Mouse (Mus musculus) limb, embryonic 12.5 days (tissue): ENCODE measurements around the gene Ptger3. TPM values are rescaled to one million over a fixed set of nuclear protein-coding genes. Genes with fewer than 3 reads are reported as not detected.
A peak's percentile ranks its signal among the peaks of the same experiment; 100 is the strongest.

Source experiments
- ATAC-seq: fragments of 200-750 bp; cut with Nextera tagmentation; 2 replicates; pipeline ENCODE4 v1.8.0; 2017; ENCODE audit warnings: low read depth, moderate TSS enrichment; ENCODE audit not compliant: insufficient number of reproducible peaks, insufficient read depth, low FRiP score, low TSS enrichment
- H3K27ac ChIP-seq: fragments of 300-500 bp; sonication (generic); 2 replicates; pipeline ENCODE4 v1.5.1; 2016; ENCODE audit warnings: mild to moderate bottlenecking, moderate library complexity
- H3K27me3 ChIP-seq: fragments of 300-500 bp; sonication (generic); 2 replicates; pipeline ENCODE4 v1.6.1; 2016; ENCODE audit warnings: mild to moderate bottlenecking, moderate library complexity
- H3K36me3 ChIP-seq: fragments of 300-500 bp; sonication (generic); 2 replicates; pipeline ENCODE4 v1.6.1; 2016; ENCODE audit warnings: mild to moderate bottlenecking, moderate library complexity
- H3K4me1 ChIP-seq: fragments of 300-500 bp; sonication (generic); replicated peaks from 2 replicates; pipeline ENCODE4 v1.6.1; 2016
- H3K4me2 ChIP-seq: fragments of 300-500 bp; sonication (generic); 2 replicates; pipeline ENCODE4 v1.6.1; 2016; ENCODE audit warnings: mild to moderate bottlenecking, moderate library complexity
- H3K4me3 ChIP-seq: fragments of 300-500 bp; sonication (generic); replicated peaks from 2 replicates; pipeline ENCODE4 v1.5.1; 2016; ENCODE audit warnings: mild to moderate bottlenecking
- H3K9ac ChIP-seq: fragments of 300-500 bp; sonication (generic); replicated peaks from 2 replicates; pipeline ENCODE4 v1.6.1; 2016; ENCODE audit warnings: mild to moderate bottlenecking, moderate library complexity
- H3K9me3 ChIP-seq: fragments of 300-500 bp; sonication (generic); 2 replicates; pipeline ENCODE4 v1.6.1; 2016; ENCODE audit warnings: mild to moderate bottlenecking, moderate library complexity
- WGBS: fragments of 180-500 bp; shearing (Covaris S2); methylation state at CpG from one replicate; pipeline ENCODE4 v1.1.7; 2016; 5-methylcytosine and 5-hydroxymethylcytosine counted together
- polyA plus RNA-seq: library from polyadenylated mRNA; unstranded; fragments of >200 nt; fragmentation: Nextera tagmentation; extraction: Ambion mirVana; gene quantifications from 2 replicates; pipeline ENCODE4 v1.2.1, GENCODE M21; 2016

Gene Ptger3
- polyA plus RNA-seq, 1 experiment from 2014 or later = 1.7 TPM

DNA sequence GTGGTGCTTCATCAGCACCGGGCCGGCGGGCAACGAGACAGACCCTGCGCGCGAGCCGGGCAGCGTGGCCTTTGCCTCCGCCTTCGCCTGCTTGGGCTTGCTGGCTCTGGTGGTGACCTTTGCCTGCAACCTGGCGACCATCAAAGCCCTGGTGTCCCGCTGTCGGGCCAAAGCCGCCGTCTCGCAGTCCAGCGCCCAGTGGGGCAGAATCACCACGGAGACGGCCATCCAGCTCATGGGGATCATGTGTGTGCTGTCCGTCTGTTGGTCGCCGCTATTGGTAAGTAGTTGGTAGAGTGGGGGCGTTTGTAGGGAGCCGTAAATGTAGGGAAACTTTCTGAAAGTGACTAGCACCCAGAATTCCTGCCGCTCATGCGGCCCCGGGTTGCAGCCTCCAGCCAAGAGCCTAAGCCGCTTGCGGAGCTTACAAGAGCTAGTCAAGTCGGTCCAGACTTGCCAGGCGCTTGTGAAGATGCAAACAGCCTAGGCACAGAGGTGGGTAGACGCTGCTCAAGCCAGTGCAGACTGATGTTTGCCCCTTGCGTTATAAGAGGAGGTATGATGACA is 957 bp downstream of the Ptger3 start:
- H3K27ac ChIP-seq = no peak overlapping the region
- 2% methylated on average over 34 of the region's 34 CpGs for WGBS
- H3K4me3 ChIP-seq = peak overlapping the region; percentile 53
- H3K36me3 ChIP-seq = no peaks in the 10 kb centered on the region
- H3K4me2 ChIP-seq = peak overlapping the region; percentile 90
- H3K27me3 ChIP-seq = peaks cover 57% of the 10 kb centered on the region
- peak; percentile 28; the same call in 1 of the 2 replicates for ATAC-seq
- no peaks in the 10 kb centered on the region for H3K9me3 ChIP-seq
- H3K9ac ChIP-seq = no peak overlapping the region; the same call in 1 of the 2 replicates
- H3K4me1 ChIP-seq = peaks cover 13% of the 10 kb centered on the region

- 82% methylated on average over 6 of the region's 6 CpGs for WGBS
- no peak for ATAC-seq
Observed at GRCm38 (mm10) chr3:157572011-157572410, 5.3 kb downstream of the Ptger3 start.

GRCm38 (mm10) chr3:157575441-157576342 is 9.0 kb downstream of the Ptger3 start:
- 0 out of 2 replicates have a peak, but pooled peaks have one; percentile 21 for ATAC-seq

More at GRCm38 (mm10) chr3:157572011-157572410, 5.3 kb downstream of the Ptger3 start:
- H3K4me3 ChIP-seq = no peak overlapping the region
- no peaks in the 10 kb centered on the region for H3K9me3 ChIP-seq
- H3K36me3 ChIP-seq = no peaks in the 10 kb centered on the region
- no peak overlapping the region for H3K4me2 ChIP-seq
- H3K4me1 ChIP-seq = peaks cover 8% of the 10 kb centered on the region
- peaks cover 33% of the 10 kb centered on the region for H3K27me3 ChIP-seq
- H3K27ac ChIP-seq = no peak overlapping the region
- H3K9ac ChIP-seq = no peak overlapping the region

GRCm38 (mm10) chr3:157576343-157576722 is 9.6 kb downstream of the Ptger3 start:
- 76% methylated on average over 1 of the region's 1 CpGs for WGBS
- H3K4me2 ChIP-seq = no peak overlapping the region

More at GRCm38 (mm10) chr3:157575441-157576342, 9.0 kb downstream of the Ptger3 start:
- Histone ChIP-seq H3K4me3 (no peak overlapping the region), H3K27ac (no peak overlapping the region), H3K4me1 (no peaks in the 10 kb centered on the region), H3K9me3 (no peaks in the 10 kb centered on the region), H3K27me3 (peaks cover under 1% of the 10 kb centered on the region; the same call in 1 of the 2 replicates), H3K9ac (no peak overlapping the region), H3K36me3 (no peaks in the 10 kb centered on the region), H3K4me2 (no peak overlapping the region)
- 80% methylated on average over 9 of the region's 9 CpGs for WGBS

DNA sequence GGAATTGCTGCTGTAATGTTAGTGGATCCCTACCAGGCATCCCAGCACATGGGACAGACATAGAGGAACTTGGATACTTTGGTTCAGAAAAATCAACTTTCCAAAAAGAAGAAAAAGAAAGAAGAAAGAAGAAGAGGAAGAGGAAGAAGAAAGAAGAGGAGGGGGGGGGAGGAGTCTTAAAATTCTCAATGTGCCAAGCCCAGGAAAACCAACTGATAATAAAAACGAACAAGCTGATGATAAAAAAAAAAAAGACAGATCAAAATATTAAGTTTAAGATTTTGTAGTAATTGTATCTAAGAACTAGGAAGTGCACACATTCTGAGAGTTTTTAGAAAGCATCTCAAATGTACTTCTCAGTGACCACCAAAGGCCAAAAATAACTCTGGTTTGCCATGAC is 10.2 kb downstream of the Ptger3 start:
- ATAC-seq = no peak
- no peak overlapping the region for H3K9ac ChIP-seq
- WGBS = 89% methylated on average over 1 of the region's 1 CpGs
- no peak overlapping the region for H3K27ac ChIP-seq
- no peaks in the 10 kb centered on the region for H3K4me1 ChIP-seq
- H3K4me3 ChIP-seq = no peak overlapping the region
- H3K27me3 ChIP-seq = peaks cover 3% of the 10 kb centered on the region; the same call in 1 of the 2 replicates
- no peaks in the 10 kb centered on the region for H3K9me3 ChIP-seq
- no peak overlapping the region for H3K4me2 ChIP-seq
- H3K36me3 ChIP-seq = no peaks in the 10 kb centered on the region

More at GRCm38 (mm10) chr3:157576343-157576722, 9.6 kb downstream of the Ptger3 start:
- H3K9me3 ChIP-seq = no peaks in the 10 kb centered on the region
- no peak for ATAC-seq
- no peaks in the 10 kb centered on the region for H3K36me3 ChIP-seq
- H3K4me3 ChIP-seq = no peak overlapping the region
- peaks cover under 1% of the 10 kb centered on the region for H3K27me3 ChIP-seq
- H3K9ac ChIP-seq = no peak overlapping the region
- H3K27ac ChIP-seq = no peak overlapping the region
- no peaks in the 10 kb centered on the region for H3K4me1 ChIP-seq

DNA sequence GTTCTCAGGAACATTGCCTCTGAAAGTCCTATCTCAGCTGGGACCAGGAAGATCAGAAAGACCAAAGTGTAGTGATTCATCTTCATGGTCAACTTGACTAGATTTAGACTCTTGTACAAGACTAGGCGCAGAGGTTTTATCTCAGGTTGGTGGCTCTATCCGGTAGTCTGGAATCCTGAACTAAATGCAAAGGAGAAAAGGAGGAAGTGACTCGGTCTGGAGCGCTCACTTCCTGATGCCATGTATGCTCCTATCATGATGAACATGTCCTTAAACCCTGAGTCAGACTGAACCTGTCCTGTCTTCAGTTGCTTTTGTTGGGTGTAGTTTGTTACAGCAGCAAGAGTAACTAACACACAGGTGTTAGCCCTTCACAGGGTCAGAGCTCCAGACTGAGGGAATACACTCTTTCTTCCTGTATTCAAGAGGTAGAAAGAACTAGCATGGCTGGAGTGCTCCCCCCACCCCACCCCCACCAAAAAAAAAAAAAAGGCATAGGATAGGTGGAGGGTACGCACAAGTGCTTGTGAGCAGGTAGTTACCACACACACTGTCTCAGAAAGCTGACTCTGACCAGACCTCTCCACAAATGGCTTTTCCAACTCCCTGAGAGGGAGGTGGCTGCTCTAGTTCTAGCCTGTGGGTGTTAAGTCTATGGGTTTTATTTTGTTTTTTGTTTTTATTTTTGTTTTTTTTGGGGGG is 11.9 kb downstream of the Ptger3 start:
- peaks cover 3% of the 10 kb centered on the region; the same call in 1 of the 2 replicates for H3K27me3 ChIP-seq
- H3K9me3 ChIP-seq = no peaks in the 10 kb centered on the region
- H3K9ac ChIP-seq = no peak overlapping the region
- H3K36me3 ChIP-seq = no peaks in the 10 kb centered on the region
- no peak for ATAC-seq
- no peak overlapping the region for H3K4me3 ChIP-seq
- H3K27ac ChIP-seq = no peak overlapping the region
- H3K4me1 ChIP-seq = peaks cover 6% of the 10 kb centered on the region
- H3K4me2 ChIP-seq = no peak overlapping the region
- 95% methylated on average over 5 of the region's 5 CpGs for WGBS

GRCm38 (mm10) chr3:157579376-157579775 is 12.7 kb downstream of the Ptger3 start:
- Histone ChIP-seq H3K36me3 (no peaks in the 10 kb centered on the region), H3K27ac (no peak overlapping the region), H3K4me3 (no peak overlapping the region), H3K9ac (no peak overlapping the region), H3K4me1 (peaks cover 6% of the 10 kb centered on the region), H3K4me2 (no peak overlapping the region), H3K9me3 (no peaks in the 10 kb centered on the region), H3K27me3 (peaks cover 3% of the 10 kb centered on the region; the same call in 1 of the 2 replicates)
- ATAC-seq = no peak
- WGBS = 75% methylated on average over 2 of the region's 2 CpGs

GRCm38 (mm10) chr3:157580299-157580698 is 13.6 kb downstream of the Ptger3 start:
- peaks cover 3% of the 10 kb centered on the region; the same call in 1 of the 2 replicates for H3K27me3 ChIP-seq
- H3K9ac ChIP-seq = no peak overlapping the region
- H3K27ac ChIP-seq = no peak overlapping the region
- H3K36me3 ChIP-seq = no peaks in the 10 kb centered on the region
- H3K9me3 ChIP-seq = no peaks in the 10 kb centered on the region
- no peak overlapping the region for H3K4me3 ChIP-seq
- peaks cover 6% of the 10 kb centered on the region for H3K4me1 ChIP-seq
- no peak overlapping the region for H3K4me2 ChIP-seq
- ATAC-seq = no peak
- WGBS = 66% methylated on average over 4 of the region's 4 CpGs

DNA sequence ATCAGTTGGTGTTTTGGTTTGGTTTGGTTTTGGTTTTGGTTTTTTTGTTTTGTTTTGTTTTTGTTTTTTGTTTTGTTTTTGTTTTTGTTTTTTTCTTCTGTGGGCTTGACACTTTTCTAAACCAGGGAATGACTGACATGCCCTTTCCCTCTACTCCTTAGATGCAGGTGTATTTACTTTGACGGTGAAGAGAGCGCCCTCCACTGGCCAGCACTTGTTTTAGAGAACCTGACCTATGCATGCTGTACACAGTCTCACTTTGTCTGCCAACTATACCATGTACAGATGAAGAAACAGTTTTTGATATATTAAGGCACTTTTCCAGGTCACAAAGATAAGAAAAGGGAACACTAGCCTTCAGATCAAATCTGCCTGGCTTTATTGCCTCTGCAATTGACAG is 15.1 kb downstream of the Ptger3 start:
- 24% methylated on average over 2 of the region's 2 CpGs for whole genome bisulfite sequencing
- Histone ChIP-seq H3K36me3 (no peaks in the 10 kb centered on the region), H3K4me1 (peaks cover 6% of the 10 kb centered on the region), H3K9me3 (no peaks in the 10 kb centered on the region), H3K9ac (no peak overlapping the region), H3K4me3 (no peak overlapping the region), H3K27me3 (peaks cover 3% of the 10 kb centered on the region; the same call in 1 of the 2 replicates), H3K4me2 (no peak overlapping the region), H3K27ac (no peak overlapping the region)
- no peak for ATAC-seq

DNA sequence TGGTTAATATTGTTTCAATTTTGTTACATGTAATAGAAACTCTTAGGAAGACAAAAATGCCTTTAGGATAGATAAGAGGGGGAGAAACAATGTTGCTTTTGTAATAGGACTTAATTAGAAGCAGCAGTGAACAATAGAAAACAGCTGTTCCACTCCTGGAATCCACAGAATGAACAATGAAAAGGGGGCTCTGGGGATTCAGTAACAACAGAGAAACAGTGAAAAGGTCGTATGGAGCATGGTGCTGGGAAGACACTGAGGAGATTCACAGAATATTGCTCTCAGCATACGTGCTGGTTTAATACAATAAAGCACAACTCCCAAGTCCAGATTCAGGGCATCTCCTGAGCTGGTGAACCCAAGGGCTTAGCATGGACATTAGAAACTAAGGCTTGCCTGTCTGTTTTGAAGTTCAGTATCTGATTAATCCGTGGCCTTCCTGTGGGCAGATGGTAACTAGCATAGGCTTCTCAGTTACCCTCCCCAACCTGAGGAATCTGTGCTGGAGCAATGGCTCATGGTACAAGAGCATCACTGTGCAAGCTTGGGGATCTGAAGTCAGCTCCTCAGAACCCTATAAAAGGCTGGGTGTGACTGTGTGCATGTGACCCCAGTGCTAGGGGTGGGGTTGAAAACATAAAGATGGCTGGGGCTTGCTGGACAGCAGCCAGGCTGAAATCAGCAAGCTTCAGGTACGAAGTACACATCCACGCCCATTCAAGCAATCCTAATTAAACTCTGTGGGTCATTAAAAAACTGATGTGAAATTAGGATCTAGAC is 16.1 kb downstream of the Ptger3 start:
- no peaks in the 10 kb centered on the region for H3K36me3 ChIP-seq
- H3K9ac ChIP-seq = no peak overlapping the region
- H3K4me1 ChIP-seq = peaks cover 6% of the 10 kb centered on the region
- 47% methylated on average over 5 of the region's 5 CpGs for WGBS
- H3K9me3 ChIP-seq = no peaks in the 10 kb centered on the region
- H3K4me2 ChIP-seq = no peak overlapping the region
- no peak overlapping the region for H3K27ac ChIP-seq
- no peak overlapping the region for H3K4me3 ChIP-seq
- ATAC-seq = peak; percentile 64; the same call in 1 of the 2 replicates
- H3K27me3 ChIP-seq = peaks cover 3% of the 10 kb centered on the region; the same call in 1 of the 2 replicates
